Mouse (Mus musculus) liver, postnatal 0 days (tissue): Measurements from ENCODE around the gene Olfml3.

ENCODE experiments used
- CTCF ChIP-seq: sonication (generic); IDR thresholded peaks from 2 replicates; pipeline ENCODE4 v1.5.1; 2016; ENCODE audit warnings: antibody characterized with exemption, low read depth
- EP300 ChIP-seq: IDR thresholded peaks from 2 replicates; pipeline ENCODE4 v1.6.1; 2016; ENCODE audit warnings: antibody characterized with exemption, low read depth, mild to moderate bottlenecking

- TF ChIP-seq CTCF (no peak), EP300 (no peak)
Observed at GRCm38 (mm10) chr3:103751558-103751957, 13.8 kb upstream of the Olfml3 start.
